Mouse (Mus musculus): ENCODE measurements around the gene Jaml.
"Not testable (repeated sequence)": the region's sequence is repeated elsewhere in the genome, so short reads cannot be mapped to it uniquely, and the experiment has no call there.

Gene Jaml

DNA sequence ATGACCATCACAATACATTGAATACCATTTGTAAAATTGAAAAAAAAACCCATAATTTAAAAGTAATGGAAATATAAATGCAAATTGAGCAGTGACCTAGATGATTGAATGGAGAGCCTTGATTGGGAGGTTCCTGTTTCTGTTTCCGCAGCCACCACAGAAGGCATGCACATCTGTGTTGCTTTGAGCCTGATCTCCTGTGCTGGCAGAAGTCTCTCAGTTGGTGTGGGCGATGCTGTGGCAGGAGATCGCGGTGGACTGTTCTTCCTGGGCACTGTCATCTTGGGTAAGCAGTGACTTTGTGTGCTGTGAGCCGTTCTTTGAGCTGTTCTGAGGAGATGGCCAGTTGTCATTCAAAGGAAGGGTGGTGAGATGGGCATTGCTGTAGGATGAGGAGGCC is at the start of gene Jaml:
Jaml (plus strand) TSS at position 173 of the 400 bp plus-strand sequence.
- peak; percentile 58 for DNase-seq

DNA sequence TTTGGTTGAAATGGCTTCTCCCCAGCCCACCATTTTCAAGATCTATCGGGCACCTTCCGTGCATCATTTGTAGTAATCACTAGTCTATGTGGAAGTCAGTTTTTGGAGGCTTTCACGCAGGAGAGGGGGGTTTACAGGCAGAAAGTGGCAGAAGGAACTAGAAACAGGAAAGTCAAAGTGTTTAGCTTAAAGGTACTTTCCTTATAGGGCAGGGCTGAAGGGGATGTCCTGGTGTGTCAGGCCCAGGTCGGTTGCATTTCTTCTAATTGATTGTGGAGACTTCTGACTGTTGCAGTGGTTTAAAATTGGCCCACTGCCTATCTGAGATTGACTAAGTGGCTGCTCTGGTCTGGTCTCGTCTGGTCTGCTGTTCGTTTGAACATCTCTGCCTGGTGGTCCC is 48.6 kb upstream of the Jaml start:
- no peak for DNase-seq

DNA sequence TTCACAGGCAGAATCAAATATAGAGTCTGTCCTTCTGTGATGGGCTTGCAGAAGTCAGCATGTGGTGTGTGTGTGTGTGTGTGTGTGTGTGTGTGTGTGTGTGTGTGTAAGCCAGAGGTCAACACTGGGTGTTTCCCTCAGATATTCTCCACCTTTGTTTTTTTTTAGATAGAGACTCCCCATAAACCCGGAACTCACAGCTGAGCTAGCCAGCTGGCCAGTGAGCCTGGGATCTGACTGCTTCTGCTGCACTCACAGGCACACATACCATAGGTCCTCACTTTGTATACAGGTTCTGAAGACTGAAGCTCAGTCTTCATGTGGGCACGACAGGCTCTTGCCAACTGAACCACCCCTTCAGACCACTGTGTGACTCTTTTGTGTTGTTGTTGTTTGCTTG is 46.7 kb upstream of the Jaml start:
- no peak for DNase-seq

DNA sequence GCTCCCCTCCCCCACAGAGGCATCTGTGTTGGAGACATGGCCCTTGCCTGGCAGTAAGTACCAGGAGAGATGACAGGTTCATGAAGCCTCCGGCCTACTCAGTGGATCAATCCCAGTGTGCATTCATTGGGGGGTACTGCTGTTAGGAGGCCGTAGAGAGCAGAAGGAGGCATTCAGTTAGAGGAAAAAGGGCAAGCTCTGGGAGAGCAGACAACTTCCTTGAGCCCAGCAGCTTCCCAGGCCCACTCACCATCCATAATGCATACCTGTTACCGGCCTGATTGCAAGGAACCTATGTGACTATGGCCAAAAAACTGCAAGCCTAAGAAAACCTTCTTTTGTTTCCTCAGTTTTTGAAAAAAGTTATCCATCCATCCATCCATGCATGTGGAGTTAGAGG is 44.5 kb upstream of the Jaml start:
- DNase-seq: no peak

DNA sequence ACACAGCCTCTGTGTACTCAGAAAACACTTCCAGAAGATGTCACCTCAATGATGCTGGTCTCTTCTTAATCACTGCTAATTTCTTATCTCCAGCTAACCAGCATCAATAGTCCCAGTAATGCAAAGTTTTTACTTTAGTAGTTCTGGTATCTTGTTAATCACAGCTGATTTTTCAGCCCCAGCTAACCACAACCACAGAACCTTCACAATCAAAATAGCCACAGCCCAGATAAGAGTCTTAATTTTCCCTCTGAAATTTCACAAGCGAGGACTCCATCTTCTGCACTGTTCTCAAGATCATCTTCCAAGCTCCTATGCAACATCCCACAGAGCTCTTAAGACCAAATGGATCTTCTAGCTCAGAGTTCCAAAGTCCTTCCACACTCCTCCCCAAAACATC is 41.2 kb upstream of the Jaml start:
- not testable (repeated sequence) for DNase-seq

DNA sequence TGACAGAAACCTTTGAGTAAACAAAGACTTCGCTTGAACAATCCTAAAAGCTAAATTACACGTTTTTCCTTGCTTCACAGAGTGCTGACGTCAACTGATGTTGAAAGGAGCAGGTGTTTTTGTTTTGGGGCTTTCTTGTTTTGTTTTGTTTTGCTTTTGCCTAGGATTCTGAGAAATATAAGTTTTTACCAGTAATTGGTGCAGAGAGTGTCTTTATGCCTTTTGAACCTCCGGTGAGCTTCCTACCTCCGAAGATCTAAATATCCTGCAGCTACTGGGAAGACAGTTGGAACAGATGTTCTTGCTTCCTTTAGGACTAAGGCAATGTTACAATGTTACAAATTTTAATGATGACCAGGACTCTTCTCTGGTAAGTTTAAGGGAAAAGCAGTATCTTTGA is 39.5 kb upstream of the Jaml start, which contains the start of gene Mpzl2:
Mpzl2 (plus strand) TSS at position 301 of the 400 bp plus-strand sequence.
- DNase-seq: no peak

DNA sequence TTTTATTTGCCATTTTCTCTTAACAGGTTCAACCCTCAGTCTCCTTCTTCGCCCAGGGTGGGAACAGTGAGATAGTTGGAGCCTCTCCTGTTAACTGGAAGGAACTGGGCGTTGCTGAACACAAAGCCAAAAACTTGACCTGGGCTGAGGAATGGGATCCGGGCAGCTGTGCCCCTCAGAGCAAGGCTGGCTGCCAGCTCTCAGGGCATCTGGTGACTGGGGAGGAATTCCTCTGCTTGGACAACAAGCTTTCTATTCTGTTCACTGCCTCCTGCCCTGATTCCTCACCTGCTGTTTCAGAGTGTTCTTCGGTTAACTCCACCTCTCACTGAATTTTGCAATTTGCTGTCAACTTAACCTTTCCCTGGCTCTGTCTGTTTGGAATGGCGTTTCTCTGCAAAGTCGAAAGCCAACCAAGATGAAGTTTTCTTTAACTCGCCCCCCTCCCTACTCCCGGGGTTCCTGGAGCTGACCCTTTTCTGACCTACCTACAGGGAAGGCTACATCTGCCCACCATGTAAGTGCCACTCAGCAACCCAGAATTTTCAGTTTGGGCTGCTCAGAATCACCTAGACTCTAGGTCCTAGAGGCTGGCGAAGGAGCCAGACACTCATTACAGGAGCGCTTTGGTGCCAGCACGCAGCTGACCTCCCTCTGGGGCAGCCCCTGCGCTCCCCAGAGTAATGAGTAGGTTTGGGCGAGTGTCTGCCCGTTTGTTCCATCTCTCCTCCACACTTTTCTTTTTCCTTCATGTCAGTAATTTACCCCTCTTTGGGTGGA is 38.7 kb upstream of the Jaml start:
- DNase-seq: no peak

DNA sequence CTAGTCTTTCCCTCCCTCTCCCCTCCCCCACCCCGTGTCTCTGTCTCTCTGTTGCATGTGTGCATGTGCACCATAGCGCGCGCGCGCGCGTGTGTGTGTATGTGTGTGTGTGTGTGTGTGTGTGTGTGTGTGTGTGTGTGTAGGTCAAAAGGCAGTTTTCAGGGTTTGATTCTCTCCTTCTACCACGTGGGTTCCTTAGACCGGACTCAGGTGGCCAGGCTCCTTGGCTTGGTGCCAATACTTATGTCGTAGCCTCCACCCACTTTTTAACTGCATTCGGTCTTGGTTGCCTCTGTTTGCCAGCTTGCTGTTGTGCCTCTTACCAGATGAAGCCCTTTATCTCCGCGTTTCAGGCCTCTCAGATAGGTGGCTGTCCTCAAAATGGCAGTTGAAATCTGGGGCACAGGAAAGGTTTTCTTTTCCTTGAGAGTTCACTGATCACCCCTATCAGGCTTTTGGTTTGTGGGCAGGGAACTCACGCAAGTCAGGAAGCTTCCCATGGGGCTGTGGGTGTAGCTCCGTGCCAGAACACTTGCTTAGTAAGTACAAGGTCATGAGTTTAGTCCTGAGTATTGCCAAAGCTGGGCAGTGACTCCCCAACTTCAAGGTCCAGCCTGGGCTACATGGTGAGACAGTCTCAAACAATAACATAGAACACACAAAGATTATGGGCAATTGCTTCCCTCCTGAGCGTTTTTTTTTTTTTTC is 37.7 kb upstream of the Jaml start:
- peak; percentile 35 for DNase-seq

DNA sequence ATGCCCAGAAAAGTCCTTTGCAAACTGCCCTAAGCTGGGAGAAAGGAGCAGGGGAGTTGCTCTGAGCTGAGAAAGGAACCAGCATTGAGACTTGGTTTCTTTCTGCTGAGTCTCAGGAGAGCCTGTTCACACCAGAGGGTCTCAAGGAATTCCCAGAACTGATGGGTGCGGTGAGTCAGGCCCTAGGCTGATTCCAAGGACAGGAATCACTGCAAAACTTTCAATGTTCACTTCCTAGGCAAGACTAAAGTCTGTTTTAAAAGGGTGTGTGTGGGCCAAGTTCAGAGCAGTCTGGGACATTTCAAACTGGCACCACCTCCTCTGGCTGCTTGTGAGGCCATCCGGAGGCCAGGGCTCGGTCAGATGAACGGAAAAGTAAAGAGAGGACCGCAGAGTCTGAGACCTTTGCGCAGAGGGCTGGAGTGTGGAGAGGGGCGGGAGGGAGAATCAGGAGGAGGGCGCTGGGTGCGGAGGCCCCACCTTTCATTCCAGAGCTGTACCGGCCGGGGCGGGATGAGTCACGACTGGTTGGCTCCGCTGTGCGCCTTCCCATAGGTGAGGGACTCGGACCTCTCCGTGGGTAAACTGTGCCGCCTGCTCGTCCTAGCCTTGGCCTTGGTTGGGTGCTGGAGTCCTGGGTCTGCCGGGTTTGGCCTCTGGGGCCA is 36.8 kb upstream of the Jaml start:
- peak; percentile 32 for DNase-seq

DNA sequence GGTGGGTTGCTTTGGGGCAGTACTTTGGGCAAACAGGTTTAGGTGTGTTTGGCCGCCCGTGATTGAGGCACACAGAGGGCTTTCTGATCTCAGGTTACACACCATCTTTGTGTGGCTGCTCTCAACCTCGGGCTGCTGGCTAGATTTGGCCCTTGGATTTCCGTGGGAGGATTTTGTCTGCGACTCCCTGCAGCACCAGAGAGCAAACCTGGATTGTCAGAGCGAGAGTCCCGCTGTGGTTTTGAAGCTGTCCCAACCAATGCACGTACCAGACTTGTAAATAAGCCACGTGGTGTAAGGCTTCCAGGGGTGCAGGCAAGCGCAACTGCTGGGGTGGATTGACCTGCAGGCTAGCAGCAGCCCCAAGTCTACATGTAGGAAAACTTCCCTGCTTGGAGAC is 36.0 kb upstream of the Jaml start:
- peak; percentile 20 for DNase-seq

DNA sequence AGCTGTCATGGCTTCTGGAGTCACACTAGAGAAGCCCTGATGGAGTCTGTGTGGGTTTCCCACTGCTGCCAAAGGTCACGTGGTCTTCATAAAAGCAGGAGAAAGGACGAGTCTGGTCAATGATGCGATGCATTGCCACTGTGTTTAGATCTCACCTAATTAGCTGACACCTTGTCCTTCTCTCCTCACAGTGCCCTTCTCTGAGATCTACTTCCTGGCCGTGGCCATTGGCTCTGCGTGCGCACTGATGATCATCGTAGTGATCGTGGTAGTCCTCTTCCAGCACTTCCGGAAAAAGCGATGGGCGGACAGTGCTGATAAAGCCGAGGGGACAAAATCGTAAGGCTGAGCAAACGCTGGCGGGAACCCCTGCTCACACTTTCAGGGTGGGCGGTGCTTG is 32.0 kb upstream of the Jaml start:
- DNase-seq: no peak

DNA sequence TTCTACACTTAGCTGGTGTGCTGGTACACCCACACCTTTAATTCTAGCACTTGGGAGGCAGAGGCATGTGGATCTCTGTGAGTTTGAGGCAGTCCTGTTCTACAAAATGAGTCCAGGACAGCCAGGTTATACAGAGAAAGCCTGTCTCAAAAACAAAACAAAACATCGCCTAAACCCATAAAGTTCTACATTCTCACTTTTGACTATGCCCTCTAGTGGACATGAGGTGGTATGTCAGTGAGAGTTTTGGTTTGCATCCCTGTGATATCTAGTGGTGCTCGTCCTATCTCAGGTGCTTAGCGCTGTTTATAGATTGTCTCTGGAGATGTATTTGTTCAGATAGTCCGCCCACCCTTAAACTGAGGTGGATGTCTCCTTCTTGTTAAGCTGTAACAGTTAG is 30.5 kb upstream of the Jaml start:
- DNase-seq: peak; percentile 55

DNA sequence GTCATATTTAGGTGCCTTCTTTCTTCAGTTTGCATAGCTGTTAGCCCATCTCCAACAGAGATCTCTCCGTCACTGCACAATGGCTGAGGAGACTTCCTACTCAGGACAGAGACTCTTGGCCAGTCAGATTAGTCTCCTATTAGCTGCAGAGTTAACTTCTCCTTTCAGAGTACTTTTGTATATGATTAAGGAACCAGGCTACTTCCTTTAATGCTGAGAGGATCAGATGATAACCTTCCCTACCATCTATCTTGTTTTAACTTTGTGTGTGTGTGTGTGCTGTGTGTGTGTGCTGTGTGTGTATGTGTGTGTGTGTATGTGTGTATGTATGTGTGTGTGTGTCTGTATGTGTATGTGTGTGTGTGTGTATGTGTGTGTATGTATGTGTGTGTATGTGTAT is 29.3 kb upstream of the Jaml start:
- no peak for DNase-seq

DNA sequence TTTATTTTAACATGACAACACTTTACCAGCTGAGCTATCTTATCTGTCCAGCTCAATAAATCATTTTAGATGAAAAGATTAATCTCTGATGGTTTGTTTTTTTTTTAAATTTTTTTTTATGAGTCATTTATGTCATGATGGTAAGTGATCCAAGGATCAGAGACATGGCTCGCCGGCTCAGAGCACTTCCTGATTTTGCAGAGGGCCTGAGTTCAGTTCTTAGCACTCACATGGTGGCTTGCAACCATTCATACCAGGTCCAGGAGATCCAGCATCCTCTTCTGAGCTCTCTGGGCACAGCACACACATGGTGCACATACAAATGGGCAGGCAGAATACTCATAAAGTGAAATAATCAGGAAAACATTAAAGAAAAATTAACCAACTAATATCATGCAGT is 28.7 kb upstream of the Jaml start:
- no peak for DNase-seq

DNA sequence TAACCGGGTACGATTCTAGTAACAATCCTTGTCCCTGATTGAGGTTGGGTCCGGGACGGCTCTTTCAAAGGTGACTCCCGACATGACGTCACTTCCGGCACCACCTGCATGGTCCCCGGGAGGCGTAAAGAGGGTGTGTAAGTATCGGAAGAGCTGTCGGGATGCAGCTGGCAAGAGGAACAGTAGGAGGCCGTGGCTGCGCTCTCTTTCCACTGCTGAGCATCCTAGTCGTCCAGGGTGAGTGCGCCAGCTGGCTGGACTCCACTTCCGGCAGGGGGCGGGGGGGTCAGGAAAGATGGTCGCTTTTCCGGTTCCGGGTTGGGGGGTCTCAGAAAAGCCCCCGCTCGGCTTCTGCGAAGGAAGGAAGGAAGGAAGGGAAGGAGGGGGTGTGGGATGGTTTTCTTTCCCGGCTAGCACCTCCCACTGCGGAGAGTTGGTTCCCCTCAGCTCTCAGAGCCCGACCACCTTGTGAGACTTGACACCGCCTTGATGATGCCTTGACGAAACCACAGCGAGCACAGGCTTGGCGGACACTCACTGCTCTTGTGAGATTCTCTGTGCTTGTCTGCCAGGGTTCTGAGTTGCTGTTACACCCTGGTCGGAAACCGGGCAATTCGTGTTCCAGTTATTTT is 23.8 kb upstream of the Jaml start, which contains the start of gene Mpzl3:
Mpzl3 (plus strand) TSS at position 105 of the 632 bp plus-strand sequence.
- peak; percentile 92 for DNase-seq

DNA sequence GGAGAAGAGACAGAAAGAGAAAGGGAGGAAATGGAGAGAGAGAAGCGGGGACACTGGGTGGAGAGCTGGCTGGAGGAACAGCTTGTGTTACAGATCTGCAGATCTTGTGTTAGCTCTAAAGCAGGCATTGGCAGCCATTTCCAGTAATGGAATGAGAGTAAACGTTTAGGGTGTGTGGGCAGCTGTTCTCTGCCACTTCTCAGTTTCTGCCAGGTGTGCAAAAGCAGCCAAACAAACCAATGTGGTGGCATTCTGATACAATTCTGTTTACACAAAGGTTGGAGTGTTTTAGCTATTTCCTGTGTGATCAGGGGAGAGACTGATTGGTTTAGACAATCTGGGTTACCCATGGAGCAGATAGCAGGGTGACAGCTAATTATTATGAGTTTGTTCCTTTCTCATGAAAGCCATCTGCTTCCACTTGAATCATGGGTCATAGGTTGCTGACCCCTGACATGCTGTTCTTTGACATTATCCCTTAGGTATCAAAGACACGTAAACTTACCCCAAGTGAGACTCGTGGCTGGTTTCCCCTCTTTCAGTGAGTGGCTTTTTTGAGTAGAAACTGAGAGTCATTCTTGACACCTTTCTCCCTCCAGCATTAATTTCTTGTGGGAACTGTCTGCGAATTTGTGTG is 20.6 kb upstream of the Jaml start:
- peak; percentile 50 for DNase-seq

DNA sequence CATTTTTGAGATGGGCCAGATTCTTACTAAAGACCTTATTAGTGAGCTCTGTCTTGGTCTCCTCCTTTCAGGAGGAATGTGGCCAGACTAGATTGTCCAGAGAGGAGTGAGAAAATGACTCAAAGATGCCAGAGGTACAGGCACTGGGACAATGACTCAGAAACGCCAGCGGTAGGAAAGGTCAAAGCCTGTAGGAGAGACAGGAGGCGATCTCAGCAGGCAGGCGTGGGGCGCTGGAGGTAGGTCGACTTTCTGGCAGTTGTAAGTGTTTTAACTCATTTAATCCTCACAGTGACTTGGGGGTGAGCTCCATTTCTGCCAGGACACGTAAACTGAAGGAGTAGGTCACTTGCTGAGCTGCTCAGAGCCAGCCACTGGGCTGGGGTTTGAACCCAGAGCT is 18.8 kb upstream of the Jaml start:
- DNase-seq: no peak

DNA sequence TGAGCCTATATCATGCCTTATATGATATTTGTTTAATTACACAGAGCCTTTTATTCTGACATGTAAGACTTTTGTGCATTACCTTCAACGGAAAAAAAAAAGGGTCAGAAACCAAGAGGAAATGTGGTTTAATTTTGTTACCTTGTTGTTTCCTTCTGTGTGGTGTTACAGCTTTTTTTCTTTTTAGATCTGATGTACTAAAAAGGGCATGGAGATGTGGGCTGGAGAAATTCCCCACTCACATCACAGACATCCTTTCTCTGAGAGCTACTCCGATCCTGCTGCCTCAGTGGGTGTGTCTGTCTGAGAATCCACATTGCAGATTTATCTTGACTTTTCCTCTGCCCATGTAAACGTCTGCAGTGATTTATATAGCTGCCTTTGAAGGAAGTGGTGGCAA is 16.3 kb upstream of the Jaml start:
- DNase-seq: no peak

DNA sequence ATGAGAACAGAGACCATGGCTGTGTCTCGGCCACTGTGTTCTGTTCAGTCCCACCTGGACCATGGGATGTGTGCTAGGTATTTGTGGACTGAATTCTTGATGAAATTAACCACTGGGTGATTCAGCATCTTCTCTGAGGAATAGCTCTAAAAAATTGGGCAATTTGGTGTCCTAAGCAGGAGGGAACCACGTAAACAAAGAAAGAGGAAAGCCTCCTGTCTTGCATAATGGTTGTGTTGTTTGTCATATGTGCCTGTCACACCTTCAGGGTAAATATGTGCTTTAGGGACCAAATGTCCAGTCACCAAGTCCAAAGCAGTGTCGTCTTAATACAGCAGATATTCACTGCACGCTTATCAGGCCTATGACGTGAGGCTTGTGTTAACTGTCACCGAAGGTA is 14.6 kb upstream of the Jaml start:
- DNase-seq: no peak

DNA sequence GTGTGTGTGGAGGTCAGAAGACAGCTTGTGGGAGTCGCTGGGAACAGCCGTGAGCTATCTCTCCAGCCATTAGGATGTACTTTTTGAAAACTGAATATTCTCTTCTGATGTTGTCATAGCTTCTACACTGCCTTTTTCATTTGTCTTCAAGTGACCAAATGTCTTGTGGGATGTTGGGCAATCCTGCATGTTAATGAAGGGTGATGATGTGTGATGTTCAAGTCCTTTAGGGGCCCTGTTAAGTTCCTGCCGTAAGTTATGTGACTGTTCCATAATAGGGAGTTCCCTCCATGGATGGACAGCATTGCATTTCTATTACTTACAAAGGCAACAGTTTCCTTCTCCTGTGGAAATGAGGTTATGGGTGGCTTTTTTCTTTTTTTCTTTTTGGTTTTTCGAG is 12.2 kb upstream of the Jaml start:
- DNase-seq: no peak

DNA sequence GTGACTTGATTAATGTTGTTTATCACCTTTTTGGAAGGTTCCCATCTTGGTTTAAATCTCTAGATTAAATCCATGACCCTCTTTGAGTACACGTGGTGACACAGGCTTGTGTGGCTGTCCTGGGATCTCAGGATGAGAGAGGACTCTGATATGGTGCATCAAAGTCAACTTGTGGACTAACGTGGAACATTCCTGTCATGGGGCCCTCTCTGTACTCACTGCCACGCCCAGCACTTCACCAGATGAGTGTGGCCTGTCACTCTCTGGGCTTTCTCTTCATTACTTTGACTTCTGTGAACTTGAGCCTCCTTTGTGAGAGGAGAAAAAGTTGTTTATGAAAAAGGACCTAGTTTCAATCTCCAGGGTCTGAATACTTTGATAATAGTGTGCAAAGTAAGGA is 7.2 kb upstream of the Jaml start:
- DNase-seq: no peak

DNA sequence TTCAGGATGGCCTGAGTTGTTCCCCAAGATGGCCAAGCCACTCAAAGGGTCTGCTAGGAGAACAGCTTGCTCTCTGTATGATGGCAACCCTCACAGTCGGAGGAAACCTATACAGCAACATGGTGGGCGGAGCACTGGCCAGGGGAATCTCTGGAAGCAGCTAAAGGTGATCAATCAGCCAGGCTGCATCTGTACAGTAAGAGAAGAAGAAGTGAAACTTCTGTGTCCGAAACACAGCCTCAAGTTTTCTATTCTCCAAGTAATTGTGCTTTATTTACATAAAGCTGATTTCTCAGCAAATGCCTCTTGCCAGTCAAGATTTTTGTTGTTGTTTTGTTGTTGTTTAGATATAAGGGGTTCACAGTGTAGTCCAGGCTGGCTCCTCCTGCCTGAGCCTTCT is 1.1 kb upstream of the Jaml start:
- DNase-seq: no peak

DNA sequence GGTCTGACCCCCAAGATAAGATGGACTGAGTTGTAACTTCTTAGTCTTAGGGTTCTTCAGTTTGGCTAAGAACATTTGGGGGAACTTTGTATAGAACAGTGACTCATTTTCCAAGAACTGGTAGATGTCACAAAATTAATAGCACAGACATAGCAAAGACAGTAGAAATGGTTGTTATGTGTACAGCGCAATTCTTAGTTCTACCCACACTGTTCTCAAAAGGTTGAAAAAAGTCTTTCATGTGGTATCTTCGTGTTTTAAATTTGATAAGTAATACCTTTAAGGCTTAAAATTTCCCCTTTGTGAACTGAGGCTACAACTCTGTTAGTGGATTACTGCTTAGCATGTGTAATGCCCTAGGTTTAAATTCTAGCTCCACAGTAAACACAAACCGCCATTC is 4.1 kb downstream of the Jaml start:
- no peak for DNase-seq
